Mouse (Mus musculus) gastrocnemius, adult 2 months (tissue): ENCODE data around the gene Hoxd3. TPM values are rescaled to one million over a fixed set of nuclear protein-coding genes. Genes with fewer than 3 reads are reported as not detected.

ENCODE experiments used
- DNase-seq: peaks from one replicate; pipeline ENCODE4 v3.0.0; 2022
- H3K27ac ChIP-seq: fragments of 200-600 bp; 2 replicates; pipeline ENCODE4 v1.8.1; 2022; ENCODE audit warnings: mild to moderate bottlenecking
- H3K4me3 ChIP-seq: fragments of 200-600 bp; 2 replicates; pipeline ENCODE4 v1.8.1; 2022; ENCODE audit warnings: mild to moderate bottlenecking, moderate library complexity
- CTCF ChIP-seq: fragments of 200-600 bp; IDR thresholded peaks from 2 replicates; pipeline ENCODE4 v1.8.1; 2022; ENCODE audit warnings: antibody characterized with exemption, mild to moderate bottlenecking, moderate library complexity
- intact Hi-C: fragments of 180-260 bp; cut with DNase I; formaldehyde crosslinking; loops from one replicate; pipeline ENCODE4 v1.15.1; 2025
- total RNA-seq, 2 experiments: library from RNA; stranded (reverse); gene quantifications; 2 replicates each; pipeline ENCODE4 v1.2.3; 2021

Gene Hoxd3
- total RNA-seq, 2 experiments from 2014 or later = not detected

GRCm38 (mm10) chr2:74672481-74673362 is 39.0 kb upstream of the Hoxd3 start:
- Histone ChIP-seq H3K27ac (no peak overlapping the region), H3K4me3 (peak overlapping the region; percentile 60)
- intact Hi-C loops = loop anchor here (2.0 kb wide), 2 partner anchors 708 to 1088 kb away; no protein-coding TSS in a partner anchor
- peak; percentile 81 for TF ChIP-seq CTCF
- DNase-seq = peak; percentile 71

DNA sequence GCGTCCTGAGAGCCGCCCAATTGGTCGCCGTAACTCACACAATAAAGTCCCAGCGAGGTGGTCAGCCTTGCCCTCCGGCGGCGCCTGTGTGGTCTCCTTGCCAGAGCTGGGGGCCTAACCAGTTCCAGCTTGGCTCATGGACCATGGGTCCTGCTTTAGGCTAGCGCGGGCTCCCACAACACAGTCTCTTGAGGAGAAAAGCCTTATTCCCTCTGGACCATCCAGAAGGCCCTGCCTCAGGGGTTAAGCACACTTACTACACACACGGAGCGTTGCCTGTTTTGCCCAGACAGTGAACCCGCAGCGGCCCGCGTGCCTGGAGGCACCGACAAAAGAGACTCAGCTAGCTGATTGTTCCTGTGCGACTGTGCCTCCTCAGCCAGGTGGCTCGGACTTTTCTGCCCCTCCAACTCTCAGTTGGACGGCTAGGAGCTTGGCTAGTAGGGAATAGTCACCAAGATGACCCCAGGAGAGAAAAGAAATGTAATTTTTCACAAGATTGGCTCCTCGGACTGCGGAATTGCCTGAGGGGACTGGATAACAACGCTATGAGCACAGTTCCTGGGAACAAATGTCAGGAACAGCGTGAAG is 37.8 kb upstream of the Hoxd3 start:
- intact Hi-C loops = loop anchor here (2.0 kb wide), 2 partner anchors 709 to 1089 kb away; no protein-coding TSS in a partner anchor
- no peak for DNase-seq
- TF ChIP-seq CTCF = no peak
- Histone ChIP-seq H3K27ac (no peak overlapping the region), H3K4me3 (no peak overlapping the region)

DNA sequence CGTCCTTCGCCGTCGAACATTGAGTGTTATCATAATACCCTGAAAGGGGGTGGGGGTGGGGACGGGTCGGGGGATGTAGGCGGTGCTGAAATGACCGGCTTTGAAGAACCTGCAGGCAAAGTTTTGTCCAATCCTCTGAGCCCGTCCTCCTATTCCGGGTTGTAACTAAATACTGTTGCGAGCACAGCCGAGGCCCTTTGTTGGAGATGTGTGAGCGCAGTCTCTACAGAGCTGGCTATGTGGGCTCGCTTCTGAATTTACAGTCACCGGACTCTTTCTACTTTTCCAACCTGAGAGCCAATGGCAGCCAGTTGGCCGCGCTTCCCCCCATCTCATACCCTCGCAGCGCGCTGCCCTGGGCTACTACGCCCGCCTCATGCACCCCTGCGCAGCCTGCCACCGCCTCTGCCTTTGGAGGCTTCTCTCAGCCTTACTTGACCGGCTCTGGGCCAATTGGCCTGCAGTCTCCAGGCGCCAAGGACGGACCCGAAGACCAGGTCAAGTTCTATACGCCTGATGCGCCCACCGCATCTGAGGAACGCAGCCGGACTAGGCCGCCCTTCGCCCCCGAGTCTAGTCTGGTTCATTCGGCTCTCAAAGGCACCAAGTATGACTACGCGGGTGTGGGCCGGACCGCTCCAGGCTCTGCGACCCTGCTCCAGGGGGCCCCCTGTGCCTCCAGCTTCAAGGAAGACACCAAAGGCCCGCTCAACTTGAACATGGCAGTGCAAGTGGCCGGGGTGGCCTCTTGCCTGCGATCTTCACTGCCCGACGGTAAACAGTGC is 36.7 kb upstream of the Hoxd3 start, which contains the start of gene Hoxd12:
Hoxd12 (plus strand) TSS at position 133 of the 785 bp plus-strand sequence.
- H3K4me3 ChIP-seq = no peak within 1 kb of the TSS
- intact Hi-C loops = no loop called here
- no peak for DNase-seq
- no peak within 1 kb of the TSS for H3K27ac ChIP-seq
- TF ChIP-seq CTCF = no peak

DNA sequence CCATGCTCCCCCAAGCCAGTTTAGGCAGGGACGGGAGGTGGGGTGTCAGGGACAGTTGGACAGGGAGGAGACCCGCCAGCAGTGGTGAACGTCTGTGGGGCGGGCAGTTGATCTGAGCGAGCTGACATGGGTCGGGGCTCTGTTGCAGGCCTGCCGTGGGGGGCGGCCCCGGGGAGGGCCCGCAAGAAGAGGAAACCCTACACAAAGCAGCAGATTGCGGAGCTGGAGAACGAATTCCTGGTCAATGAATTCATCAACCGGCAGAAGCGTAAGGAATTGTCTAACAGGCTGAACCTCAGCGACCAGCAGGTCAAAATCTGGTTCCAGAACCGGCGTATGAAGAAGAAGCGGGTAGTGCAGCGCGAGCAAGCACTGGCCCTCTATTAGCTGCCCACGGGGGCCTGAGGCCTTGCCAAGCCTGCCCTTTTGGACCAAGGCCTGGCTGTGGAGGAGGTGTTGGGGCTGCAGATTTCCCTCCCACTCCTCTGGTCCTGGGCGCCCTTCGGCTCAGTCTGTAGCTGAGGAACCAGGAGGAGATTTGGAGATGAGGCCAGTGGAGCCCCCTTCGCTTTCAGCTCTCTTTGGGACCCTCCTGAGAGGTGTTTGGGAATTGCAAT is 36.0 kb upstream of the Hoxd3 start:
- intact Hi-C loops = no loop called here
- no peak for DNase-seq
- Histone ChIP-seq H3K27ac (no peak overlapping the region), H3K4me3 (no peak overlapping the region)
- no peak for TF ChIP-seq CTCF

GRCm38 (mm10) chr2:74676376-74677052 is 35.2 kb upstream of the Hoxd3 start:
- no peak for DNase-seq
- H3K4me3 ChIP-seq = no peak overlapping the region
- H3K27ac ChIP-seq = no peak overlapping the region
- no peak for TF ChIP-seq CTCF
- intact Hi-C loops = no loop called here

DNA sequence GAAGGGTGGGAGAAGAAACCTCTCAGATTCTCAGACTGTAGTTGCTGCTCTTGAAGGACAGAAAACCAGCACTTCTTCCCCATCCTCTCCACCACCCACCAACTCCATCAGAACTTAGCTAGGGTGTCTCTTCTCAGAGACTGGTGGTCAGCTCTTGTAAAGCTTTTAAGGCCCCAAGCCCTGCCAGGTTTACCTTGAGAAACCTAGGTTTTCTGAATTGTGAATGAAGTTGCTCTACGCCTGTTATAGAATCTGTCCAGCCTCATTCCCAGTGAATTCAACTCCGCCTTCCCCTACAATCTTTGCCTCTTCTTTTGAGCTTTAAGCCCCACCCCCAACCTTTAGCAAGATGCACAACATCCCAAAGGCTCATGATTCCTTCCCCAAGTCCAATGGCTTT is 34.6 kb upstream of the Hoxd3 start:
- no peak for TF ChIP-seq CTCF
- intact Hi-C loops = no loop called here
- no peak overlapping the region for H3K27ac ChIP-seq
- no peak overlapping the region for H3K4me3 ChIP-seq
- DNase-seq = no peak

- no peak for DNase-seq
- no peak for TF ChIP-seq CTCF
- no peak within 1 kb of the TSS for H3K27ac ChIP-seq
- peak within 1 kb of the TSS; percentile 33 for H3K4me3 ChIP-seq
- intact Hi-C loops = no loop called here
Observed at GRCm38 (mm10) chr2:74678891-74679595, 32.7 kb upstream of the Hoxd3 start, which contains the start of gene Hoxd11. Gene Hoxd11, plus strand, starts transcription at chr2:74679557.

GRCm38 (mm10) chr2:74679596-74679971 is 32.1 kb upstream of the Hoxd3 start:
- no peak for DNase-seq
- no peak for TF ChIP-seq CTCF
- Histone ChIP-seq H3K4me3 (peak overlapping the region; percentile 33), H3K27ac (no peak overlapping the region)
- intact Hi-C loops = no loop called here

DNA sequence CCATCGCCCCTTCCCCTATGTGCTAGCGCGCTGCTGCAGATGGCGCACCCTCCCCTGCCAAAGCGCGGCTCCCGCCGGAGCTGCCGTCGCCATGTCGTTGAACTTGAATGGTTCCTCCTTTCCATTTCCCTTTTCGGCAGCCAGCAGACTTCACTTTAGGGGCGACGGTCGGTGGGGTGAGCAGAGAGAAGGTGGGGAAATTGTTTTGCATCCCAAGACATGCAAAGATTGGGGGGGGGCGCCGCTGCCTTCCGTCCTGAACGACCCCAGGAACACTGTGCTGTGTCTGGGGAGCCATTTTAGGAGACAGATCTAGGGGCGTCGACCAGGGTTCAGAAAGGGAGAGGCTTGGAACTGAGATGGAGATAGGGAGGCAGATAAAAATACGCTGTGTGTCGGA is 31.7 kb upstream of the Hoxd3 start:
- intact Hi-C loops = no loop called here
- TF ChIP-seq CTCF = no peak
- no peak for DNase-seq
- Histone ChIP-seq H3K27ac (no peak overlapping the region), H3K4me3 (peak overlapping the region; percentile 33)

GRCm38 (mm10) chr2:74680561-74681398 is 30.9 kb upstream of the Hoxd3 start:
- Histone ChIP-seq H3K27ac (no peak overlapping the region), H3K4me3 (no peak overlapping the region)
- intact Hi-C loops = no loop called here
- no peak for TF ChIP-seq CTCF
- DNase-seq = no peak
